Mouse (Mus musculus) heart, embryonic 11.5 days (tissue): ENCODE data around the gene Pdcd6. TPM values are rescaled to one million over a fixed set of nuclear protein-coding genes. Genes with fewer than 3 reads are reported as not detected.

ENCODE experiments used
- polyA plus RNA-seq: library from polyadenylated mRNA; unstranded; fragments of >200 nt; fragmentation: Nextera tagmentation; extraction: Ambion mirVana; gene quantifications from 2 replicates; pipeline ENCODE4 v1.2.1, GENCODE M21; 2014

Gene Pdcd6
- polyA plus RNA-seq, 1 experiment from 2014 or later = 103 TPM

Other genes with a start within 250 kb of the Pdcd6 start
- not detected in 2 replicates for gene Slc9a3, start 196.1 kb downstream of the Pdcd6 start, polyA plus RNA-seq
- 58.0 and 64.4 TPM in 2 replicates for gene Exoc3, start 108.8 kb downstream of the Pdcd6 start, polyA plus RNA-seq
- gene Ahrr, start 25.2 kb downstream of the Pdcd6 start, polyA plus RNA-seq = 0.70 and 0.76 TPM in 2 replicates
- 346 and 441 TPM in 2 replicates for gene Sdha, start 32.7 kb upstream of the Pdcd6 start, polyA plus RNA-seq
- 51.8 and 55.5 TPM in 2 replicates for gene Ccdc127, start 32.7 kb upstream of the Pdcd6 start, polyA plus RNA-seq
- 0.60 and 1.3 TPM in 2 replicates for gene Lrrc14b, start 46.4 kb upstream of the Pdcd6 start, polyA plus RNA-seq
- gene Zfp72, start 73.3 kb upstream of the Pdcd6 start, polyA plus RNA-seq = 3.3 and 4.4 TPM in 2 replicates
- gene Ftl1-ps1, start 82.1 kb upstream of the Pdcd6 start, polyA plus RNA-seq = 60.3 and 65.8 TPM in 2 replicates
- gene Zfp825, start 176.4 kb upstream of the Pdcd6 start, polyA plus RNA-seq = 15.6 and 17.0 TPM in 2 replicates